Mouse (Mus musculus) ES-Bruce4 (cell line): Measurements from ENCODE around the gene Myl3. TPM values are rescaled to one million over a fixed set of nuclear protein-coding genes. Genes with fewer than 3 reads are reported as not detected.
A peak's percentile ranks its signal among the peaks of the same experiment; 100 is the strongest.

Experiments
- H3K27ac ChIP-seq: 2 replicates; pipeline ENCODE4 v1.5.1; 2012; ENCODE audit warnings: low read length, inconsistent platforms; ENCODE audit not compliant: insufficient read depth
- H3K27me3 ChIP-seq: 2 replicates; pipeline ENCODE4 v1.6.1; 2012; ENCODE audit warnings: mild to moderate bottlenecking, low read length, inconsistent platforms; ENCODE audit not compliant: control insufficient read depth, poor library complexity, insufficient read depth, severe bottlenecking
- H3K36me3 ChIP-seq: 2 replicates; pipeline ENCODE4 v1.6.1; 2012; ENCODE audit warnings: inconsistent platforms, mild to moderate bottlenecking, low read length, moderate library complexity; ENCODE audit not compliant: control insufficient read depth, poor library complexity, insufficient read depth, severe bottlenecking
- H3K4me1 ChIP-seq: one replicate; pipeline ENCODE4 v1.8.1; 2011; ENCODE audit warnings: low read length; ENCODE audit not compliant: control insufficient read depth, insufficient read depth
- H3K4me3 ChIP-seq: 2 replicates; pipeline ENCODE4 v1.5.1; 2011; ENCODE audit warnings: low read depth, mild to moderate bottlenecking, low read length
- H3K9ac ChIP-seq: 2 replicates; pipeline ENCODE4 v1.6.1; 2012; ENCODE audit warnings: low read depth, mild to moderate bottlenecking, inconsistent platforms; ENCODE audit not compliant: poor library complexity, severe bottlenecking
- H3K9me3 ChIP-seq: replicated peaks from 2 replicates; pipeline ENCODE4 v1.6.1; 2012; ENCODE audit warnings: mild to moderate bottlenecking, low read length, inconsistent platforms; ENCODE audit not compliant: control insufficient read depth, poor library complexity, insufficient read depth, severe bottlenecking
- CTCF ChIP-seq: IDR thresholded peaks from one replicate; pipeline ENCODE4 v1.8.1; 2011; ENCODE audit warnings: low read depth, low read length
- EP300 ChIP-seq: IDR thresholded peaks from 2 replicates; pipeline ENCODE4 v1.6.1; 2011; ENCODE audit warnings: low read depth, low read length; ENCODE audit not compliant: insufficient read depth
- POLR2A ChIP-seq: IDR thresholded peaks from one replicate; pipeline ENCODE4 v1.8.1; 2011; ENCODE audit warnings: low read length; ENCODE audit not compliant: insufficient read depth
- polyA plus RNA-seq: library from polyadenylated mRNA; stranded (reverse); fragments of >200 nt; gene quantifications from 2 replicates; pipeline ENCODE4 v1.2.4, GENCODE M21; 2011; ENCODE audit warnings: low read depth; ENCODE audit not compliant: missing spikeins, insufficient read depth, insufficient read length

Myl3 gene
- polyA plus RNA-seq, 1 experiment, result 4.1 TPM

DNA sequence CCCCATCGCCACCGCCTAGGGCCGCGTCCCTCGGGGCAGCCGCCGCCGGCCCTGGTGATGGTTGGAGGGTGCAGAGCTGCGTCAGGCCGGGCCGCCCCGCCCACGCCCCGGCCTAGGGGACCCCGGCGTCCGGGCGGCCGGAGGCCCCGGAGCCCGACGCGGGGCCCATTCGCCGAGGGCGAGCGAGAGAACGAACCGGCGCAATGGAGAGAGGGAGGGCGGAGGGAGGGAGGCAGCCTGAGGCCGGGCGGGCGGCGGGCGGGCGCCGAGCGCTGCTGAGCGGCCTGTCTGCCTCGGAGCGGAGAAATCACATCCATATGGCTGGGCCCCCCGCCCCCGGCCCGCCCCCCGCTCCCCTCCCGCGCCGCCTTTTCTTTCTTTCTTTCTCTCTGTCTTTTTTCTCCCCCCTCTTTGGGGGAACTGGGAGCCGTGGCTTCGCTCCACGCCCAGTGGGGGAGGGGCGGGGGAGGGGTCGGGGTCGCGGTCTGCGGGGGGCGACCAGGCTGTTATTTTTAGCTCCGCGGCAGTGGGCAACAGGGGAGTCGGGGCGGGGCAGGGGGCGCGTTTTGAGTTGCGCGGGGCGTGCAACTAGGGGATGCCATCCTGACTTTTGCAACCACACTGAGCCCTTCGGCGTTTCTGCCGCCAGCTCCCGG lies 762 bp downstream of the Myl3 start:
- H3K27me3 ChIP-seq, result peaks cover 21% of the 10 kb centered on the region
- H3K4me1 ChIP-seq, result no peaks in the 10 kb centered on the region

DNA sequence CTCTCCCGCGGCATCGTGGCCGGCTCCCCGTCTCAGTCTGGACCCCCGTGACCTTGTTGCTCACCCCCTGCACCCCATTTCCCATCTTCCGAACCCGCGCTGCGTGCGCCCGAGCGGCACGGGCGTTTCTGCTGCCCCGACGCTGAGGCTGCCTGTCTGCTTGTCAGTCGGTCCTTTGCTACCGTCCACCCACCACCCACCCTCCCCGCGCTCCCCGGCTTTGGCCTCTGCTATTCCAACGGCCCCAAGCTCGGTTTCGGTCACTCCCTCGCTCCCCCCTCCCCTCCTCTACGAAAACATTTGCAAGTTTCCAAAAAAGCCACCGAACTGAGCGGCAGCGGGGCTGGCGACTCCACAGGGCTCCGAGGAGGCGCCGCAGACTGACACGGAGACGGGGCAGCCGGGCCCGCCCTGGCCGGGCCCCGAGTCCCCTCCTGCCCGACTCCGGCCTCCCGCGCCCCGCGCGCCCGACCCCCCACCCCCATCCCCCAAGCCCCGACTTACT lies 1.3 kb downstream of the Myl3 start:
- Histone ChIP-seq H3K4me1 (no peaks in the 10 kb centered on the region), H3K27ac (no peak overlapping the region), H3K9ac (peak overlapping the region; percentile 80), H3K36me3 (no peaks in the 10 kb centered on the region), H3K4me3 (peak overlapping the region; percentile 79), H3K27me3 (peaks cover 21% of the 10 kb centered on the region), H3K9me3 (no peaks in the 10 kb centered on the region)
- TF ChIP-seq EP300 (no peak), CTCF (no peak), POLR2A (no peak)

More for the DNA sequence above, 762 bp downstream of the Myl3 start:
- Histone ChIP-seq H3K27ac (no peak overlapping the region), H3K9me3 (no peaks in the 10 kb centered on the region), H3K9ac (peak overlapping the region; percentile 80), H3K36me3 (no peaks in the 10 kb centered on the region), H3K4me3 (peak overlapping the region; percentile 79)
- TF ChIP-seq EP300 (no peak), CTCF (no peak)

DNA sequence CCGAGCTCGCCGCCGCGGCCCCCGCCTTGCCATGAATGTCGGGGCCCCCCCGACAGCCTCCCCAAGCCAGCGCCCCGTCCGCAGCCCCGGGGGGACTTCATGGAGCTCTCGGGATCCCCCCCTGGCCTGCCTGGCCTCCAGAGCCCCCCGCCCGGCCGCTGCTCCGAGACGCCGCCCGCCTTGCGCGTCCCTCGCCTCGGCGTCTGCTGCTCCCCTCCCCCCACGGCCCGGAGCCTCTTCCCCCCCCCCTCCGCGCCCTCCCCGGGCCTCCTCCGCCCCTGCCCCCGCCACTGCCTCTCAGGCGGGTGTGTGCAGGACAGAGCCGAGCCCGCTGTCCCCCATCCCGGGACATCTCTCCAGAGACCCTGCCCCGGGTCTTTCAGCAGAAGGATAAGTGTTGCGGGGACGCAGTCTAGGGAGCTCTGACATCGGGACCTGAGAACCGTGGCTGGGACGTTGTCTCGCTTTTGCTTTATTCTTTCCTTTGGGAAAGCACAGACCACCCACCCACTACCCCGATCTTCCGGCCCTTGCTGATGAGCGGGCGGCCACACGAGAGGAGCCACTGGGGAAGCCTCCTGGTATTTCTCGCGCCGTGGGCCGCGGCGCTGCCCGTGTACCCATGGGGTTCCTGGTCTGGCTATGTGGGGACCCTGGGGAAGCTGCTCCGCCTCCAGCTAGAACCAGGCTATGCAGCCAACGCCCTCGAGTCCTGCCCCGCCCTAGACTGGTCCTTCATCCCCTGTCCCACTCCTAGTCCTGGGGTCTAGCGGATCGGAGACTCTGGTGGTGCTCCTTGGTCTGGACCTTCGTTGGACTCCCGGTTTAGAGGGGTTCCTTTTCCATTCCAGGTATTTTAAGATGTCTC lies 2.0 kb downstream of the Myl3 start:
- no peak for TF ChIP-seq EP300
- no peak for TF ChIP-seq CTCF
- TF ChIP-seq POLR2A, result no peak
- Histone ChIP-seq H3K4me3 (peak overlapping the region; percentile 31), H3K36me3 (no peaks in the 10 kb centered on the region), H3K27ac (no peak overlapping the region), H3K27me3 (peaks cover 21% of the 10 kb centered on the region), H3K9ac (peak overlapping the region; percentile 80), H3K9me3 (no peaks in the 10 kb centered on the region), H3K4me1 (no peaks in the 10 kb centered on the region)

DNA sequence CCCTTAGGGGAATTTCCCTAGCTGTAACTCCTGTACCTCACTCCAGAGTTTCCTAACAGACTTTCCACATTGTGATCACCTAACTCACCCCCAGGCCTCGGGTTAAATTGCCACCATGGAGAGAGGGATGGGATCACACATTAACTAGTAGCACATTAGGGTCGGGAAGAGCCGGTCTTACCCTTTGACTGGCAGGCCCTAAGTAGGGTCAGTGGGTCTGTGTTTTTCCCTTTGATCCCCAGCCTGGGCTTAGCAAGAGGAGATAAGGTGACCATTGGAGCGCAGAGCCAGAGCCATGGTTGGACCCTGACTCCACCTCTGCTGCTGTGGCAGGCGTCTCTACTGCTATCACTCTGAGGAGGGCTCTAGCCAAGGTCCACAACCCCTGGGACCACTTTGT lies 4.1 kb downstream of the Myl3 start:
- Histone ChIP-seq H3K27me3 (peaks cover 21% of the 10 kb centered on the region), H3K9me3 (no peaks in the 10 kb centered on the region), H3K36me3 (no peaks in the 10 kb centered on the region), H3K9ac (no peak overlapping the region), H3K4me3 (no peak overlapping the region), H3K27ac (no peak overlapping the region), H3K4me1 (peaks cover 2% of the 10 kb centered on the region)
- TF ChIP-seq EP300 (no peak), POLR2A (no peak), CTCF (no peak)

DNA sequence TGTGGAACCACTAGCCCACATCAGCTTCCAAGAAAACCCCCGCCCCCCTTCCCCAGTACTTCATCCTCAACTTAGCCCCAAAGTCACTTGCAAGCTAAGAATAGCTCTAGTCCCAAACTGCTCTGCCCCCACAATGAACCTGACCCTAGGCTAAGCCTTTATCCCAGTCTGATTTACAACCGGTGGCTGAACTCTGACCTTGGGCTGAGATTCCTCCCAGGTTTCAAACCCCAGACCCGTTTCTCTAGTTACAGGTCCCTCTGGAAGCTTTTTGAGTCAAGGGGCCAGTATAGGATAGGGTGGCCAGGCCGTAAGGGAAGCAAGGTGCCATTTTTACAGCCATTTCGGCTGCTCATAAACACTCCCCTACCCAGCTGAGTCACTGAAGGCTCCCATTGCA lies 4.6 kb downstream of the Myl3 start:
- TF ChIP-seq CTCF (no peak), POLR2A (no peak), EP300 (no peak)
- no peaks in the 10 kb centered on the region for H3K36me3 ChIP-seq
- no peak overlapping the region for H3K4me3 ChIP-seq
- no peak overlapping the region for H3K9ac ChIP-seq
- H3K4me1 ChIP-seq, result peaks cover 2% of the 10 kb centered on the region
- no peaks in the 10 kb centered on the region for H3K9me3 ChIP-seq
- H3K27ac ChIP-seq, result 0 out of 2 replicates have a peak overlapping the region, but pooled peaks have one; percentile 14
- peaks cover 21% of the 10 kb centered on the region for H3K27me3 ChIP-seq

DNA sequence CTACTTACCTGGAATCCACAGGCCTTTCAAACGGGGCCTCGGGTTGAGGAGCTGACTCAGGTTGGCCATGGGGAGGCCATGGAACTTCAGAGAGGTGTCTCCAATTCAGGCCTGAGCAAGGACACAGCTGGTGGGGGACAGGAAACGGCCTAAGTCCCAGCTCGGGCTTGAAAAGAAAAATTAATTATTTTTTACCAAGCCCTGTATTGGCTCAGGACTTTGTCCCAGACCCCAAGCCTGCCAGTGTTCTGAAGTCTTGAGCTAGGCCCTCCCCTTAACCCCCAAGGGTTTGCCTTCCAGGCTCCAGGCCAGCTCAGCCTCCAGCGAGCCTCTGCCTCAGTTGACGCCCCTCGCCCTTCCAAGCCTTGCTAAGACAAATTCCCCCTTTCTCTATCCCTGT lies 5.3 kb downstream of the Myl3 start, which contains the start of gene Pth1r:
Gene Pth1r (minus strand): TSS at position 185 of the 400 bp plus-strand sequence.
- peaks cover 17% of the 10 kb centered on the region for H3K27me3 ChIP-seq
- 0 out of 2 replicates have a peak within 1 kb of the TSS, but pooled peaks have one; percentile 14 for H3K27ac ChIP-seq

More for the DNA sequence above, 5.3 kb downstream of the Myl3 start, which contains the start of gene Pth1r:
- no peaks in the 10 kb centered on the region for H3K9me3 ChIP-seq
- H3K36me3 ChIP-seq, result no peaks in the 10 kb centered on the region
- no peak within 1 kb of the TSS for H3K9ac ChIP-seq
- TF ChIP-seq POLR2A, result no peak
- no peak for TF ChIP-seq CTCF
- no peak for TF ChIP-seq EP300
- peaks cover 2% of the 10 kb centered on the region for H3K4me1 ChIP-seq
- H3K4me3 ChIP-seq, result no peak within 1 kb of the TSS
